Mouse (Mus musculus) gastrocnemius, postnatal 36 days (tissue): ENCODE results near the gene Mgmt. TPM values are rescaled to one million over a fixed set of nuclear protein-coding genes. Genes with fewer than 3 reads are reported as not detected.

Source experiments
- DNase-seq, 2 experiments: peaks; one replicate each; pipeline ENCODE4 v3.0.0; 2022
- intact Hi-C: fragments of 180-260 bp; cut with DNase I; formaldehyde crosslinking; loops from one replicate; pipeline ENCODE4 v1.15.1; 2025
- total RNA-seq, 2 experiments: library from RNA; stranded (reverse); gene quantifications; 2 replicates each; pipeline ENCODE4 v1.2.3; 2021

Mgmt gene
- total RNA-seq, 2 experiments from 2014 or later = 2.4 to 2.7 TPM

DNA sequence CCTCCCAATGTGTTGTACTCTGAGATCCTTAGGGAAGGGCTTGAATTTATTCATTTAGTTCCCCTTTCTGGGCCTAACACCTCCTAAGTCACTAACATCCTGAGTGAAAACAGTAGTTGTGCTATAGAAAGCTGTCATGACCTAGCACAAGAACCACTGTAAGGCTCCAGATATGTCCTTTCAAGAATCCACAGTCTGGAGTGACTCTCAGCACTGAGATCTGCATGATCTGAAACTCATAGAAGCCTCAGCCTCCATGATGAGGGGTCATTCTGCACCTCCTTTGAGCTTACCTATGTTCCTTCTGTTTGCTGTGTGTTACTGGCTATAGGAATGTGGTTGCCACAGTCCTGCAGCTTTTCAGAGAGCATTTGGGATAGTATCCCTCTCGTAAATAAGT lies 200.1 kb downstream of the Mgmt start:
- intact Hi-C loops = no loop called here
- DNase-seq = no peak

DNA sequence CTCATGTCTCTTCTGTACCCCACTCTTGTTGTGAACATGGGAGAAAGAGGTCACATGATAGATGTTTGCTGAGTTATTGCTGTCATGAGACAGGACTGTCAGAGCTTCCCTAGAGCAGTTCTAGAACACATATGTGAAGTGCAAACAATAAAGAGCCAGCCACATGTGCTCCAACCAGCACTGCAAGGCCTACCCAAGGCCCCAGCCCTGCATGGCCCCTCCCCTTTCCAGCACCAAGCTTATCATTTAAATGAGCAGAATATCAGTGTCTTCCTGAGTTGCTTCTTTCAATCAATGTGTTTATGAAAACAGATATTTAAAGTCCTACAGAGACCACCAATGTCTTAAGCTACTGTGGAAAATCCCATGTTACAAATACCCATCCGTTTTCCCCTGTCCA lies 201.3 kb downstream of the Mgmt start:
- intact Hi-C loops = no loop called here

DNA sequence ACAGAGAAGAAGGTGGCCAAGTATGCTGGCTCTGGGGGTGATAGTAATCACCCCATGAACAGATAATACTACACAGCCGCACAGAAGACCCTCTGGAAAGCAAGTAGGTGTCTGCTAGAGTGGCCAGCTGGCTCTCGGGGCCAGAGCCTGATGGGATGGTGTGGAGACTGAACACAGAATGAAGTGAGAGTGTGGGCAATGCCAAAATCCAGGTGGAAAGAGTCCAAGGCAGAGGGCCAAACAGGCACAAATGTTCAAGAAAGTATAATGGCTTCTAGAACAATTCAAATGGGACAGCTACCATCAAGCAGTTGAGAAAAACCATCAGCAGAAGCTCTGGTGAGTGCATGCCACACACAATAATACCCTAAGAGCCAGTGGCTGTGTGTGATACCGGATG lies 205.4 kb downstream of the Mgmt start:
- intact Hi-C loops = no loop called here
- DNase-seq = no peak

More for the DNA sequence above, 201.3 kb downstream of the Mgmt start:
- DNase-seq = no peak

DNA sequence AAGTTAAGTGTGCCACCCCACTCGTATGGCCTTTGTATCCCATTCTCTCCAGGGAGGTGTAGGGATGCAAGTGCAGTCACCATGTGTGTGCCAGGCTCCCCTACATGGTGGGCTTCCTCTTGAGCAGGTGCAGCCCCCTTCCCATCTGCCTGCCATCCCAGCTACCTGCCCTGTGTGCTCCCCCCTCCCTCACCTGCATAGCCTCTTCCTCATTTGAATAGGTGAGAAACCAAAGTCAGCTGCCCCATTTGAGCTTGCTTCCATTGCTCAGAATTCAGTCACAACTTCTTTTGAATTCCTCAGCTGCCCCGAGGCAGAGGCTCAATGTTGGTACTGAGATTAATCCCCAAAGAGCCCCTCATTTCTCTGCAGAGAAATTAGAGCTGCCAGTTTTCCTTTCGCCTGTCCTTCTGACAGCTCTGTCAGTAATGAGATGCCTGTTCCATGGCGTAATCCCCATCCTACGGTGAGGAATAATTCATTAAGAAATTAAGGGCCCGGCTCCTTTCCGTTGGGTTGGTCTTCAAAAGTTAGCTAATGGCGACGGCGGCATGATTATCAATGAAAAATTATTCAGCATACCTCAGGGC lies 208.3 kb downstream of the Mgmt start:
- DNase-seq = no peak
- intact Hi-C loops = no loop called here

DNA sequence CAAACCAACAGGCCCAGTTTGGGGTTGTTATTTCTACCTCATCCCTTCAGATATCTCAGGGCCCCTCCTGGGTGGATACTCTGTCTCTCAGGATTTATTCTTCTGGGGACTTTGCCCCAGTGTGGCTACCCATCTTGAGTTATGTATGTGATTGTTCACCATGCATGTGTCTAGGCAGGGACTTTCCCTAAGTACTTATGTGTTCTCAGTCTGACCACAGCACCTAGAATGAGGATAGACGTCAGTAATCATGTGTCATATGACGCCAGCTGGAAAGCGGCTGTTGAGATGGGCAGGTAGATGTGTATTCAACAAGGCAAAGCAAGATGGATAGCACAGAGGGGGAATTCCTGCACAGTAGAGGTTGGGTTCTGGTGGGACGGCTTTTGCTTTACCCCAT lies 217.7 kb downstream of the Mgmt start:
- intact Hi-C loops = no loop called here
- no peak for DNase-seq

DNA sequence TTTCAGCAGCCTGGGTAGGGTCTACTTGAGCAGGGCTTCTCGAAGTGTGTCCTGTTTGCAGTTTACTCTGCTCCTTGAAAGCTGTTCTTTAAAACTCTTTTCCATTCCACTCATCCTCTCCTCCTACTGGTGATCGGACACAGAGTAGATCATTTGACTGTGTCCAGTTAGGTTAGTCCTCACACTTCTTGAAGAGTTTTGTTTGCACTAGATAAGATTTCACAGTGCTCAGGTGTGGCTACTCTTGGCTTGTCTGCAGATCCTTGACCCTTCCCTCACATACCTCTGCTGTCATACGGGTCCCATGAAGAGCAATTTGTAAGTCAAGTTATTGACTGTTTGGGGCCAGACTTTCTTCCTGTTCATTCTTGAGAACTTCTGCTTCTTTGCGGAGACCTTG lies 221.8 kb downstream of the Mgmt start:
- intact Hi-C loops = no loop called here
- DNase-seq = no peak

DNA sequence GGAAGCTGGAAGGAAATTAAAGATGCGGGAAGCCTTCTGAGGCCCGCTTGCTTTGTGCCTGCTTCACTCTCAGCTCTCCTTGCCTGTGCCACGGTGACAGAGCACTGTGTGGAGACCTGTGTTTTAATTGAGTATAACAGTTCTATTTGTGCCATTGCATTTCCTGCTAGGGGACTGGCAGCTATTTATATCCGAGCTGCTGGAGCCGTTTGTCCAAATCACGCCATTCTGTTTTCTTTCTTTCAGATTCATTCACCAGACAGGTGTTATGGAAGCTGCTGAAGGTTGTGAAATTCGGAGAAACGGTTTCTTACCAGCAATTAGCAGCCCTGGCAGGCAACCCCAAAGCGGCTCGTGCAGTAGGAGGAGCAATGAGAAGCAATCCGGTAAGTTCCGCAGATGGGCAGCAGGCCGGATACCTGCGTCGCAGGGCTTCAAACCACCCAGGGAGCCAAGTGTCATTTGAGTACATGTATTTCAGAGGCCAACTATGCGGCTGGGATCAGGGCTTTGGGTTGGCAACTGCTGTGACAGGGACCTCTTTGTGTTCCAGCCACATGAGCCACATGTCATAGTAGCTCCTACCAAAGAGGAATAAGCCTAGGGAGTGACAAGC lies 226.9 kb downstream of the Mgmt start:
- intact Hi-C loops = no loop called here
- DNase-seq = peak in 1 of 2 experiments; percentile 12

DNA sequence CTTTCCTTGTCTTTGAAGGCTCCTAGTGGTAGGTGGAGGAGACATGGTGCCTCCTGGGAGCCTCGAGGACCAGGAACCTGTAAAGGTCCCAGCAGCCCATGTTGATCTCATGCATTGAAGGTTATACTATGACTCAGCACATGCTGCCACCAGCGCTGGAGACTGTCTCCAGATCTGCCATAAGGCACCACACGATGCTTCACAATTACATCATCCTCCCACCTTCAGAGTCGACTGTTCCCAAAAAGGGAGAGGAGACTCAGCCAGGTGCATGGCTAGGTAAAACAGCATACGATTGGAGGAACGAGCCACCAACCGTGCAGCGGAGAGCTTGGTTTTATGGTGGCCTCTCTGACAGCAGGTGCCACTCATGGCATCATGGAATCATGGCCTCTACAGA lies 234.3 kb downstream of the Mgmt start:
- no peak for DNase-seq
- intact Hi-C loops = no loop called here

DNA sequence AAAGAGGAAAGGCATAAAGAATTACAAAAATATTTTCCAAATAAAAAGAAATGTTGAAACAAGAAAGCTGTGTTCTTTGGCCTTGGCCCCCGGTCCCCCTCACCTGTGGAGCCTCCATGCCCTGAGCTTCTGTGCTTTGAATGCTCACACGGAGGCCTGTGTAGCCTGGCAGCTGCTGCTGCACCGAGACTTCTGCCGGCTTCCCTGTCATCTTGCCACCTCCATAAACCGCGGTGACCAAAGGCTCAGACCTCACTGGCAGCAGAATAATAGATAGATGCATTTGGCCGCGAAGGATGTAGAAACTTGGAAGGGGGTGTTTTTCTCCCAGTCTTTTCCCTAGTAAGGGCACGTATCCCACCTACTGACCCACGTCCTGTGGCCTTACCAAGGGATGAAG lies 235.8 kb downstream of the Mgmt start:
- intact Hi-C loops = no loop called here
- no peak for DNase-seq

DNA sequence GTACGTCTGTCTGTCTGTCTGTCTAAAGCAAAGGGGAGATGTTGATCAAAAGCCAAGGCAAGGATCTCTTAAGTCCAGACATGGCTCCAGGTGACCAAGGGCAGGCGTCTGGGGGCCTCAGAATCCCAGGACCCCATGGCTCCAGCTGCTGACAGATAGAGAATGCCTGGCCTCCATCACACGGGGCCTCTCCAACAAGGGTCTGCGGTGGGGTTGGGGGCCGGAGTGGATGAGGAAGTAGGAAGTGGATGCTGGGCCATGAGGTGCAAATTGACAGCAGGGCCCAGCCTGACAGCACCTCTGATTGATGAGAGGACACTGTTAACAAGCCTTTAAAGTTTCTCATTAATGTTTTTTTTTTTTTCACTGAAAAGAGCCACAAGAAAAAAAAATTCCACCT lies 237.5 kb downstream of the Mgmt start:
- DNase-seq = no peak
- intact Hi-C loops = no loop called here

DNA sequence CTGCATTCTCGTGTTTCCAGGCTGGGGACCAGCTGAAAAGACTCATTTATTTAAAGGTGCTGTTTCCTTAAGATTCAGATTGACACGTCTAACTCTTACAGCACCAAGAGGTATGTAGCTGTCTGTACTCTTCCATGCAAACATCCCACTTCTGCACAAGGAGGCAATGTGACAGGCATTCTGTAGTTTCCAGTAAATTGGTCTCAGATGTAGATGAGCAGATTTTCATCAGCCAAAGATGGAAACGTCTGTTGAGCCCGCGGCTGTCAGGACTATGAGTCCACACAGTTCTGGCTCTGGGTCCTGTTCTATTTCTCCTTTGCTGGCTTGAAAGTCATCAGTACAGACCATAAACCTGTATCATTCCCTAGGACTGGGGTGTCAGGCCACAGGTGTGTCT lies 243.7 kb downstream of the Mgmt start:
- intact Hi-C loops = no loop called here
- DNase-seq = no peak

DNA sequence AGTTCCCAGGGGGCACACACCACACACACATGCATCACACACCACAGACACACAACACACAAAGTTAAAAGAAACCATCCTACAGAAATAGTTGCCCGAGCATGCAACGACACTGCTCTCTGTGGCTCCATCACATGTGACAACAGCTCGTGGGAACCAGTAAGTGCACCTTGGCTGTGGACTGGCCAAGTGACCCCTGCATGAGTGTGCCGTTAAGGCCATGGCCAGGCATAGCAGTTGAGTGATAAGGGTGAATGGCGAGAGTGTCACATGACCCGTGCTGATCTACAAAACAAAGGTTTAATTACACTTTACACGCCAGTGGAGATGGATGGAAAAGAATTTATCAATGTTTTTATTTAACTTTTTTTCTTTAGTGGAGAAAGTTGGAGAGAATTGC lies 245.9 kb downstream of the Mgmt start:
- intact Hi-C loops = no loop called here
- no peak for DNase-seq

DNA sequence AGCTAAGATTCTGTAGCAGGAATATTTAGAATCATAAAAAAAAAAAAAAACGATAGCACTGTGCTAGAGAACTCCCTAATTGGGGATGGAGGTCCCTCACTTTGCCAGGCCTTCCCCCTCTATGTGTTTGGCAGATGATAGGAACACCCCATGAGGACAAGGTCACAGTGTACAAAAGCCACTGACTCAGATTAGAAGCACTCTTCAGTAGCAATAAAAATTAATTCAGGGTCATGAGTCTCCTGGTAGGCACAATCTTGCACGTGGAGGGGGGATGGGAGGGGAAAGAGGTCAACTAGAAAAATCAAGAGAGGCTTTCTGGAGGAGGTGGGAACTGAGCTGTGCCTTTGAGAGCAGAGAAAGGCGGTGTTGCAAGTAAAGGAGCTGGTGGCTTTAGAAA lies 247.0 kb downstream of the Mgmt start:
- intact Hi-C loops = no loop called here
- DNase-seq = no peak

DNA sequence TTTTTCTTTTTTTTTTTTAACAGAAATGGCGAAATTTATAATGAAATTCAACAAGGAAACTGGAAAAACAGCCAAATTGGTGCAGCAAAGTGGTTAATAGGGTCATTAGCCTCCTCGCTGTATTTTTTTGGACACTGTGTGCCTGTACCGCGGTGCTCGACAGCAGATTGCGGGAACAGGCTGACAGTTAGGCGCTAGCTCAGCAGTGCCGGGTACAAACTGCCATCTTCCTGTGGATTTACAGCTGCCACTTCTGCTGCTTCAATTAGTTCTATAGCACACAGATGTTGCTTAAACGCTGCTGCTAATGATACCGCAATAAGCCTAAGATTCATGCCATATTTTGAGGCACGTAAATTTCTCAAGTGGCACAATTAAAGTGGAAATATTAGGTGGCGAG lies 252.7 kb downstream of the Mgmt start:
- intact Hi-C loops = no loop called here
- no peak for DNase-seq

DNA sequence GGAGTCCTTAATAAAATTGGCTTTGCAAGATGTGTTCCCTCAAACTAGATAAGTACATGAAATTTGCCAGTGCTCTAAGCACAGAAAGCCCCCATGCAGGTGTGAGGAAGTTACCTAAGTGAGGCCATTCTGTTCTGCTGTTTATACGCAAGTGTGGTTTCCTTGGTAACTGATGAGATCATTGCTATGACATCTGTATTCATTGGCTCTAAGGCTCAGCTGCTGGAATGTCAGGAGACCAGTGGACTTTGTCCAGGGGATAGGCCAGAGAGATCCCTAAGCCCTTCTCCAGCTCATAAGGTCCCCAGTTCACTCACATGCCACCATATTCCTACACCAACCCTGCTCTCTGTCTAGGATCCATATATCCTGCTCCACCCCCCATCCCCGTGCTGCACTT lies 257.4 kb downstream of the Mgmt start:
- no peak for DNase-seq
- intact Hi-C loops = no loop called here

DNA sequence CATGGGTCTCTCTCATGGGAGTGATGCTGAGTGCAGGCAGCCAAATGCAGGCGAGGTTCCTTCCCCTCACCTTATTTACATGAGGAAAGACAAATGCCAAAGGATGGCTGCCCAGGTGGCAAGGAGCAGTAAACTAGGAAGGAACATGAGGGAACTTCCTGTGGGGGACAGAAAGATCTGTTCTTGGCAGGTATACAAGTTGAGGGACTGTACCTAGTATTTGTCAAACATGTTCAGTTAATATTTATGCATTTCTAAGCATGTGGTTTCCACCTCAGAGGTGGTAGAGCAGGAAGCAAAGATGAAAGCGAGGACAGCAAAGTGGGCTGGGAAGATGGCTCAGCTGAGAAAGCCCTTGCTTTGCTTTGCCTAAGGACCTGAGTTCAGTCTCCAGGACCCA lies 260.2 kb downstream of the Mgmt start:
- intact Hi-C loops = no loop called here
- DNase-seq = no peak

DNA sequence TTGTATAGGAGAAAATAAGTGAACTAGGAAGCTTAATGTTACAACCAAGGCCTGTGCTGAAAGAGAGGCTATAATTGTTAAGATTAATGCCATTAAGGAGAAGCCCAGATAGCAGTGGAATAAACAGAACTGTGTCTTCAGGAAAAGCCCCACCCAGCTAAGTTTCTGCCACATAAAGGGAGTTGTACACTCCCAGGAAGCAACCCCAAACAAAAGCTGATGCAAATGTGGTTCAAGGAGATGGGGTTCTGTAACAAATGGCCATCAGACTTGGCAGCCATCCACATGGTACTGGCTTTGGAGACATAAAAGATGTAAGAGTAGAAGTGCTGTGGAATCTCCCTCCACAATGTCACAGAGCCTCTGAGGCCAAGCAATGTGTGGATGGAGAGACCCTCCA lies 264.7 kb downstream of the Mgmt start:
- intact Hi-C loops = no loop called here
- no peak for DNase-seq

DNA sequence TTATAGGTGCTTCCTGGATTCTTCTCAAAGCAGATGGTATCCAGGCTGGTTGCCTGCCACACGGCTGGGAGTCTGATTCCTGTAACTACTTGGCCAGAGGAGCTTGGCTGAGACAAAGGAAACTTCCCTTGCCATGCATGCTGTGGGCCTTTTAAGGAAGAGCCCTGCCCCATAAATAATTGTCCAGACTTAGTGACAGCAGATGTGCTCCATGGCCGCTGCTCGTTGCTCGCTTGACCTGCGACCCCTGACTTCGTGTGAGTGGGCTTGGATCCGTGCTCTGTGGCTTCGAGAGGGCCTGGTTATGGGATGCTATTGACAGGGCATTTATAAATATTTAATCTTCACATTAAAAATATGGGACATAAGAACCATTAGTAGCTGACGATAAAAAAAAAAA lies 277.9 kb downstream of the Mgmt start:
- DNase-seq = no peak
- intact Hi-C loops = no loop called here
